Mouse (Mus musculus) telencephalon, adult 2 months (tissue): Measurements from ENCODE around the gene Ccdc24.

ENCODE experiments used
- DNase-seq: peaks from one replicate; pipeline ENCODE4 v3.0.0-alpha.2; 2011; ENCODE audit warnings: low read depth, low spot score

Ccdc24 gene

GRCm38 (mm10) chr4:117891738-117892161 is 19.4 kb upstream of the Ccdc24 start, which contains the start of gene Dph2:
Gene Dph2, minus strand, starts transcription at chr4:117892032.
- peak; percentile 94 for DNase-seq

GRCm38 (mm10) chr4:117890750-117891149 is 18.4 kb upstream of the Ccdc24 start:
- no peak for DNase-seq

GRCm38 (mm10) chr4:117890031-117890430 is 17.7 kb upstream of the Ccdc24 start:
- no peak for DNase-seq

- DNase-seq, result no peak
Observed at GRCm38 (mm10) chr4:117889471-117889870, 17.1 kb upstream of the Ccdc24 start.

GRCm38 (mm10) chr4:117887920-117888319 is 15.6 kb upstream of the Ccdc24 start:
- DNase-seq, result no peak

GRCm38 (mm10) chr4:117887133-117887532 is 14.8 kb upstream of the Ccdc24 start, which contains the start of gene Atp6v0b:
Gene Atp6v0b, minus strand, starts transcription at chr4:117887333.
- DNase-seq, result peak; percentile 81

GRCm38 (mm10) chr4:117886644-117887043 is 14.3 kb upstream of the Ccdc24 start:
- no peak for DNase-seq

GRCm38 (mm10) chr4:117885994-117886393 is 13.6 kb upstream of the Ccdc24 start:
- no peak for DNase-seq

GRCm38 (mm10) chr4:117885093-117885492 is 12.7 kb upstream of the Ccdc24 start:
- no peak for DNase-seq

GRCm38 (mm10) chr4:117884146-117884545 is 11.8 kb upstream of the Ccdc24 start:
- DNase-seq, result no peak

GRCm38 (mm10) chr4:117882701-117883691 is 10.6 kb upstream of the Ccdc24 start, which contains the start of gene B4galt2:
Gene B4galt2, minus strand, starts transcription at chr4:117883487.
- DNase-seq, result no peak

- DNase-seq, result no peak
Observed at GRCm38 (mm10) chr4:117878703-117879102, 6.3 kb upstream of the Ccdc24 start.

- DNase-seq, result no peak
Observed at GRCm38 (mm10) chr4:117878301-117878700, 5.9 kb upstream of the Ccdc24 start.

GRCm38 (mm10) chr4:117873615-117874014 is 1.3 kb upstream of the Ccdc24 start:
- no peak for DNase-seq

- no peak for DNase-seq
Observed at GRCm38 (mm10) chr4:117871787-117872186, 570 bp downstream of the Ccdc24 start.

- DNase-seq, result no peak
Observed at GRCm38 (mm10) chr4:117870437-117870836, 1.9 kb downstream of the Ccdc24 start.

GRCm38 (mm10) chr4:117869317-117869716 is 3.0 kb downstream of the Ccdc24 start:
- DNase-seq, result no peak

GRCm38 (mm10) chr4:117867823-117868222 is 4.5 kb downstream of the Ccdc24 start:
- no peak for DNase-seq

GRCm38 (mm10) chr4:117867000-117867399 is 5.4 kb downstream of the Ccdc24 start:
- DNase-seq, result no peak

- no peak for DNase-seq
Observed at GRCm38 (mm10) chr4:117866083-117866482, 6.3 kb downstream of the Ccdc24 start.

GRCm38 (mm10) chr4:117862823-117863222 is 9.5 kb downstream of the Ccdc24 start:
- peak; percentile 58 for DNase-seq

GRCm38 (mm10) chr4:117860570-117860969 is 11.8 kb downstream of the Ccdc24 start:
- no peak for DNase-seq

GRCm38 (mm10) chr4:117858794-117859193 is 13.6 kb downstream of the Ccdc24 start:
- no peak for DNase-seq
